Mouse (Mus musculus) C2C12 (cell line): ENCODE results near the gene 1700016D06Rik.

Experiments used
- CEBPB ChIP-seq: IDR thresholded peaks from one replicate; pipeline ENCODE4 v1.6.1; 2011; ENCODE audit warnings: low read depth, mild to moderate bottlenecking, control low read depth, moderate library complexity
- CTCF ChIP-seq: IDR thresholded peaks from one replicate; pipeline ENCODE4 v1.5.1; 2011; ENCODE audit not compliant: control insufficient read depth, insufficient read depth, insufficient read length
- FOSL1 ChIP-seq: IDR thresholded peaks from one replicate; pipeline ENCODE4 v1.8.0; 2011; ENCODE audit warnings: mild to moderate bottlenecking, low read length; ENCODE audit not compliant: poor library complexity, insufficient read depth, severe bottlenecking
- MAX ChIP-seq: IDR thresholded peaks from one replicate; pipeline ENCODE4 v1.6.1; 2011; ENCODE audit warnings: mild to moderate bottlenecking, control low read depth
- MYOD1 ChIP-seq: IDR thresholded peaks from one replicate; pipeline ENCODE4 v1.6.1; 2011; ENCODE audit warnings: low read depth; ENCODE audit not compliant: control insufficient read depth, insufficient read length
- MYOG ChIP-seq: IDR thresholded peaks from one replicate; pipeline ENCODE4 v1.6.1; 2011; ENCODE audit not compliant: control insufficient read depth, insufficient read length; ENCODE audit errors: extremely low read depth
- USF1 ChIP-seq: IDR thresholded peaks from one replicate; pipeline ENCODE4 v1.6.1; 2011; ENCODE audit warnings: low read depth, mild to moderate bottlenecking, control low read depth, moderate library complexity

DNA sequence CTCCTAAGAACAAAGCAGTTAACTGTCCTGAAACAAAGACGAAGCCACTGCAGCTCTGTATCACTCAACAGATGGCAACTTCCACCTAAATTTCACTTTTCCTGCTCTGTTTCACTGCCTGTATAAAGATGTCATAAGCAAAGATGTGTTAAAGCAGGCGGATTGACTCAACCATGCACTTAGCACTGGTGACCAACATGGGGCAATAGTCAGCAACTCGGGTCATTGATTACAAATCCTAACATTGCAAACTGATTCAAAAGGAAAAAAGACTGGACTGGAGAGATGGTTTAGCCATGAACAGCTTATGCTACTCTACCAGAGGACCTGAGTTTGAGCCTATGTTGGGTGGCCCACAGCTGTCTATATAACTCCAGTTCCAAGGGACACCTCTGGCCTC lies 8.7 kb upstream of the 1700016D06Rik start:
- TF ChIP-seq MAX (no peak), CTCF (no peak), MYOG (no peak), USF1 (no peak), CEBPB (no peak), MYOD1 (no peak), FOSL1 (no peak)
